Mouse (Mus musculus) retina, postnatal 7 days (tissue): ENCODE results near the gene Pik3r3.
"Not testable (repeated sequence)": the region's sequence is repeated elsewhere in the genome, so short reads cannot be mapped to it uniquely, and the experiment has no call there.

ENCODE experiments used
- DNase-seq: peaks from one replicate; pipeline ENCODE4 v3.0.0-alpha.2; 2012; ENCODE audit warnings: low read depth, low spot score

Gene Pik3r3

DNA sequence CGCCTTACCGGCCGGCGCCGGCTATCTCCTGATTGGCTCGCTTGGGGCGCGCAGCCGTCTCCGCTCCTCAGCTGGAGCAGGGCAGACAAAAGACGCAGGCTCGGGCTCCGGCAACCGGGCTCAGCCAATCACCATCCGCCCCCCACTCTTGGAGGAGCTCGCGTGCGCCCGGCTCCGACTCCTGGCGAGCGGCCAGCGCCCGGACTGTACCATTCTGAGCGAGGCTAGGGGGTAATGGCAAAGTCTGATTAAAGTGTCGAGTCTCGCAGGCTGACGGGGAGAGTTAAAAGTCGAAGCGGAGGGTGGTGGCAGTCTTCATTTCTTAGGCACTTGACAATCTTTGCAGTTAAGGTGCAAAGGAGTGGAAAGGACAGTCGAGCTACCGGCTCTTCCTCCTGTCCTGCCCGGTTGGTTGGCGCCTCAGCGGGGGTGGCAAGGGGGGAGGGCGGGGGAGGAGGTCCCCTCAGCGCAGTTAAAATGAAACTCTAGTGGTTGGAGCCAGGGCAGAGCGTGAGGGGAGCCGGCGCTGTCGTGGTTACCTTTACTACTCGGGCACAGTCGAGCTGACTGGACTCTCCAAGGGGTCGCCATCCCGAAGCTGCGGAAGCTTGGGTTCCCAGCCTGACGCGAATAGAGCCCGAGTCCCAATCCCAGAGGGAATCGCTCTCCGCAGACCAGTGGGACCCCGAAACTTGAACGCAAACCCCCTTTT is at the start of gene Pik3r3:
Pik3r3 (plus strand) TSS at position 479 of the 712 bp plus-strand sequence.
- DNase-seq = peak; percentile 97

DNA sequence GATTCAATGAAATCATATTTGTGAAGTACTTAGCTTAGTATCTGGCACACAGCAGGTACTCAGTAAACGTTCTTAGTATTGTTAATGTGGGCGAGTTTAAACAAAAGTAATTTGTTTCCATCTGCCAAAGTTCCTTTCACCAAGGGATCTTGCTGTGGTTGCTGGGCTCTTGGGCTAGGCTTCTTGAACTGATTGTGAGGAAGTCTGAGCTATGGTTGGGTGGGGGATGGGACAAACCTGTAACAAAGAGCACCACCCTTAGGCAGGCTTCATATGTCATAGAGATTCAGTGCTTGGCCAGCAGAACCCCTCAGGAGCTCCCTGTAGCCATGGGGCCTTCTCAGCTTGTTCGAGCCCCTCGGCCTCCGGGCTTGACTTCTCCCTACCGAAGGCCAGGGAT is 48.3 kb upstream of the Pik3r3 start, which contains the start of the genes 1700042G07Rik and Gm49337:
1700042G07Rik (plus strand) TSS at position 301 of the 400 bp plus-strand sequence.
Gm49337 (plus strand) TSS at position 313 of the 400 bp plus-strand sequence.
- no peak for DNase-seq

DNA sequence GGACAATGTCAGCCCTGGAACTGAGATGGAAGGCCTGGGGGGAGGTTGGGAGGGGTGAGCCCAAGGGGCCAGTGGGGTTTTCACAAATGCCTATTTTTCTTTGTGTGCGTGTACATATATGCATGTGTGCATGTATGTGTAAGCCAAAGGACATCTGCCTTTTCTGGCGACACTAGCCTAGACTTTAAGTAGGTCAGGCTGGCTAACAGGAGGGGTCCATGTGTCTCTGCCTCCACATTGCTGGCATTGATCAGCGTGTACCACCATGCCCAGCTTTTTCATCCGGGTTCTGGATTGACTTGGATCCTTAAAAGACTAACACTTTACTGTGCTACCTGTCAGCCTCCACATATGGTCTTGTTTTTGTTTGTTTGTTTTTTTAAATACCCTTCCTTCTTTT is 47.7 kb upstream of the Pik3r3 start:
- DNase-seq = no peak

DNA sequence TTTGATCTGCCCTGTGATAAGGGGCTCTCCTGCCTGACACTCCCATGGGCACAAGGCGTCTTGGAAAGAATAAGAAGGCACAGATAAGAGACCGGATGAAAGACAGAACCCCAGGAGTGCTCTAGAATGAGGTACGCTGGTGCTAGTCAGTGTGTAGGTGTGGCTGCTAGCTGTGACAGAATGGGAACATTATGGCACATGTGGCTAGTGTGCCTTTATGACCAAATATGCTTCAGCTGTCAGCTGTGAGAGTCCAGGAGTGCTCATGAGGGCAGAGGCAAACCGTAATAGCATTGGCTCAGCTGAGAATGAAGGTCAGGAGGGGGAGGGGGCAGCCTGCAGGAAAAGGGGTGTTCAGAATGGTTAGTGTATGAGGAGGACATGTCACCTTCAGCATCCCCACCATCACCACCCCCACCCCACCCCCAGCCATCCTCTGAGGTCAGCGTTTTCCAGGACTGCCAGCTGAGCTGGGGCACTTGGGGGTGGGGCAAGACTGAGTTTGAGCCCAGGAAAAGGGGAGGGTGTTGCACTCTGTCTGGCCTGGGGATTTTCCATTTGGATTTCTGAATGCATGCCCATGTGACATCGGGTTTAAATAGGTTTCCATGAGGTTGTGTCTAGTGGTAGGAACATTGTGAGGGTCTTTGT is 46.8 kb upstream of the Pik3r3 start:
- DNase-seq = peak; percentile 51

DNA sequence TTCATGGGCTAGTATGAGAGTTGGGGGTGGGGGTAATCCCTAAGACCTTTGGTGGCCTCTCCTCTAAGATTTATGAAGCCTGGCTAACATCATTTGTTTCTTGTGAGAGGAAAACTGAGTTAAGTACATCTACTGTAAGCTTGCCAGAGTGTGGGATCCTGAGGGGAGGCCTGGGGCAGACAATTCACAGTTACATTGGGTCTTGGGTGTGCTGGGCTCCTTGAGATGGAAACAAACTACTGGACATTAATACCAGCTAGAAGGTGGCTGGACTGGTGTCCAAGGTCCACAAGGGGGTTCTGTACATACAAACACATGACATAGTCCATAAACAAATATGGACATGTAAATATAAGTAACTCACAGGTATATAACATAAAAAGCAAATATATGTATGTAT is 46.3 kb upstream of the Pik3r3 start:
- no peak for DNase-seq

DNA sequence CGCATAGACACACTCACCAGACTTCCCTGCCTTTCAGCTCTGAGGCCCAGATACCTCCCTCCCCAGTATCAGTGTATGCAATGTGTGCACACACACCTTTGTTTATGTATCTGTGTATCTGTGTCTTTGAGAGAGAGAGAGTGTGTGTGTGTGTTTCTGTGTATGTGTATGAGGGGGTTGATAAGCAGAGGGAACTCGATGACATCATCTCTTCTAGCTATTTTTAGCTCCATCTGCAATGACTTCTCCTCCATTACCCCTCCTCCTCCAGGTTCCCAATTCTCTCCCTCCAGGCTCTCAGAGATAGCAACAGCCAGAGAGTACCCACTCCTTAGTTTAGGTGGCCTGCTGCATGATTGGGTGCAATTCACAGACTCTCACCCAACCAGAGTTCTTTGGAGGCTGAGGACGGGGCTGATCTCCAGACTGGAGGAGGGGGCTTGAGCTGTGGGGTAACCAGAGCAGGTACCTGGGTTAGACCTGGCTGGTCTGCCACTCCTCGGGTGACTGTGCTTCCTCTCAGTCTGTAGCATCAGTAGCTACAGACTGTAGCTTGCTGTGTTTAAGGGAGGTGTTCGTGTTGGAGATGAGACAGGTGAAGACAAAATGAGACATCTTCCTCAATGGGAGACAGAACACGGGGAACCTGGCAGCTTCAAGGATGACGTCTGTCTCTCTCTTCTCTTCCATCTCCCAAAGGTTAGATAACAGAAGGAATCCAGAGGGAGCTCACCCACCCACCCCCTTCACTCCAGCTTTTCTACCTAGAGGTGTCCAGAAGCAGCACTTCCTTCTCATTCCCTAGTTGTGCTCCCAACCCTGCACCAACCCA is 45.5 kb upstream of the Pik3r3 start:
- DNase-seq = peak; percentile 19

DNA sequence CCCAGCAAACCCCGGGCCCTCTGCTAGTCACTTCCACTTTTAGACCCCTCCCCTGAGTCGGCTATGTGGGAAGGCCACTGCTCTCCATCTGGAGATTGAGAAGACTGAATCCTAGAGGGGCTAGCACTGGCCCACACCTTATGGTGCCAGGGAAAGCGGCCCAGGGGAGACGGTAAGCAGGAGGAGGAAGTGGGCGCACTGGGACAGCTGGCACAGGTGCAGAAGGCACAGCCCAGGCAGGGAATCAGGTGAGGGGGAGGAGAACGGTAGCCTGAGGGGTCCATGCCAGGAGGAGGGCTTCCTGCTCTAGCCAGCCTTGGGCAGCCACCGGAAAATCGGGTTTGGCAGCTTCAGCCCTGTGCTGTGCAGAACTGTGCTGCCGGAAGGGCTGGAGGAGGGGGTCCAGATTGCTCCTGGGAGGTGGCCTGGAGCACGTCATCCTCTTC is 44.9 kb upstream of the Pik3r3 start:
- peak; percentile 54 for DNase-seq

DNA sequence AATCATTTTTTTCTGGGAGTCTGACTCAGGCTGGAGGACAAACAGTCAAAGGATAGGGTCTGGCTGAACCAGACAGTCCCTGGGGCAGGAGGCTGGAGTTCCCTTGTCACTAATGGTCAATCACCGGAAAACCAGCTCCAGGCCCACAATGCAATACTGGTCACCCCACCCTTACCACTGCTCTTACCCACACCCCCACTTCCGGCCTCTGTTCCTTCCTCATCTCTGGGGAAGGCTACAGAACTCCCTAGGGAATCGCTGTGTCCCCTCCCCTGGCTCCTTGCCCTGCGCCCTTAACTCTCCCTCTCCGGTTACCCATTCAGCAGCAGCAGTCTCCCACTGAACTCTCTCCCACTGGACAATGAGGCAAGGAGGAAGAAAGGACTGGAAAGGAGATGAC is 44.3 kb upstream of the Pik3r3 start:
- DNase-seq = no peak

DNA sequence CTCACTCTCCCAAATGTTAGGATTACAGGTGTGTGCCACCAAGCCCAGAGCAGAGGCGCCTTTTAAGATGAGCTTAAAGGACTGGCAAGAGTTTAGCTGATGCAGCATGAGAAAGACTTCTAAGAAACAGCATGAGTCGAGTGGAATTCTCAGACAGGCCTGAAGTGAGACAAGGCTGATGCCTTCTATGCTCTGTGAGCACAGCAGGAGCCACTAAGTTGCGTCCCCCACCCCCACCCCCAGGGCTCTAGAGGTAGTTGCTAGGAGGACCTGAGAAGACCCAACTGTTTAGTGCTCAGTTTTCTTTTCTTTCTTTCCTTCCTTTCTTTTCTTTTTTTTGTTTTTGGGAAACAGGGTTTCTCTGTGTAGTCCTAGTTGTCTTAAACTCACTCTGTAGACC is 39.3 kb upstream of the Pik3r3 start:
- DNase-seq = no peak

DNA sequence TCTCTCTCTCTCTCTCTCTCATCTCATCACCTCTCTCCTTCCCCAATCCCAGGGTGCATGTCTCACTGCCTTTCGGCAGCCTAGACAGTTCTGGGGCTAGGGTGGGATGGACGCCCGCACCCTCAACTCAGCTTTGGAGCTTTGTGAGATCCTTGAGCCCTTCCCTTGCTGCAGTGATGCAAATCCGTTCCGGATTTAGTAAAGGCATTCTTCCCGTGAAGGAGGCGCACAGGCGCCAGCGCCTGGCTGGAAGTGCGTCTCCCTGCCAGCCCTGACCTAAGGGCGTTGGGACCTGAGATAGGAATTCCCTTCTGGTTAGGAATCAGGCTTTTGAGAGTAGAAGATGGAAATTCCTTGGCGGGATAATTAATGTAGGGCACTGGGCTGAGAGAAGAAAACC is 38.7 kb upstream of the Pik3r3 start:
- DNase-seq = no peak

DNA sequence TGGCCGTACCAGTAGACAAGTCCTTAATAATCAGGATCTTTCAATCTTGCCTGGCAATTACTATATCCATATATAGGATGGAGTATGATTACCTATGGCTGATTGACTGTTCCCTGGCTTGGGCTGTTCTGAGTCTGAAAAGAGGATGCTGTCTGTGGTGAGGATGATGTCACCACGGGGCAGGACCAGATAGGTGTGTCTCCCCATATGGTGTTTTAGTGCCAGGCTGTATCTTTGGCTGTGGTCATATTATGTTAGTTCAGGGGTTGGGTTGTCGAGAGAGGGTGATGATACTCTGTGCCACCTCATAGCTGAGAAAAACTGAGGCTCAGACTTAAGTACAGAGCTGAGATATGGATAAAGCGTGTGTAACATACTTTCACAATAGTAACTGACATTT is 36.3 kb upstream of the Pik3r3 start:
- DNase-seq = no peak

DNA sequence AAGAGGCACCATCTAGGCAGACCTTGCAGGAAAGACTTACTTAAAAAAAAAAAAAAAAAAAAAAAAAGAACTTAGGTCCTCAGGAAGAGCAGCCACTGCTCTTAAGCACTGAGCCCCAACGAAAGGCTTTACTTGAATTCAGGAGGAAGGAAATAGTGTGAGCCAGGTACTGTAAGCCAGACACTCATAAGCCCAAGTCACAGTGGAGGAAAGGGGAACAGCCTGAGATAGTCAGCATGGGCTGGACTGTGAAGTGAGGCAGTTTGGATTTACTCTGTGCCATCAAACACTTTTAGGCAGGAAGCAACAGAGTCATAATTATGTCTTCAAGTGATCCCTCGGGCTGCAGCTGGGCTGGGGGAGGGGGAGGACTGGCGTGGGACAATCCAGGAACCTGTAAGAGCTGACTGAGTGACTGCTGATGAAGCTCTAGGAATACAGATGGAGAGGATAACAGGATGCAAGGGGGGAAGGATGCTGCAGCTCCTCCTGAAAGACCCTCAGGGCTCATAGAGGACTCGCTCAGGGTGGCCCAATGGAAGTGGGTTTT is 29.1 kb upstream of the Pik3r3 start:
- DNase-seq = no peak

DNA sequence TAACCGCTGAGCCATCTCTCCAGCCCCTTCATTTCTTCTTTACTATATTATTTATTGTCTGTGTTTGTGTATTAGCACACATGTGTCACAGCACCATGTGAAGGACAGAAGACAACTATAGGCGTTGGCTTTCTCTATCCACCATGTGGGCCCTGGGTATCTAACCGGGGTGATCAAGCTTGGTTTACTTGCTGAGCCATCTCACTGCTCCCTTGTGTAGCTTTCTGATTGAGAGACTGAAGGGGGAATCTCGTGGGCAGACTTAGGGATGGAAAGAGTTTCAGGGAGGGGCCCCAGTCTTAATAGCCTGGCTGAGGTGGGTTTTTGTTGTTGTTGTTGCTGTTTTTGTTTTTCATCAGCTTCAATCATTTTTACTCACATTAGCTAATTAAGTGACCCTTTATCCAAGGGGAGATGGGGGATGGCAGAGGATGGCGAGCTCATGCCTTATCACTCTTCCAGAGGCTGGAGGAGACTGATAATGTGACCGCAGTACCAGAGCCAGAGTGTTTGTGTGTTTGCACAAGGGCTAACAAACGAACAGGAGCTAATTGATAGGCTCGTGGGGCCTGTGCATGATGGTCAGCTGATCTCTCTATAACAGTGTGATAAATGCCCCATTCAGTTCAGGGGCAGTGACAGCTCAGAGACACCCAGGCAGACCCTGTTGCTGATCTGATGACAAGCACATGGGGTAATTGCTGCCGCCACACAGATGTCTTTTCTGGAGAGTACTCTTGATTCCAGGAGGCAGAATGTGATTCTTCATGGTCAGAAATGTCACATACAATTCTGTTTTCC is 27.6 kb upstream of the Pik3r3 start:
- DNase-seq = no peak

DNA sequence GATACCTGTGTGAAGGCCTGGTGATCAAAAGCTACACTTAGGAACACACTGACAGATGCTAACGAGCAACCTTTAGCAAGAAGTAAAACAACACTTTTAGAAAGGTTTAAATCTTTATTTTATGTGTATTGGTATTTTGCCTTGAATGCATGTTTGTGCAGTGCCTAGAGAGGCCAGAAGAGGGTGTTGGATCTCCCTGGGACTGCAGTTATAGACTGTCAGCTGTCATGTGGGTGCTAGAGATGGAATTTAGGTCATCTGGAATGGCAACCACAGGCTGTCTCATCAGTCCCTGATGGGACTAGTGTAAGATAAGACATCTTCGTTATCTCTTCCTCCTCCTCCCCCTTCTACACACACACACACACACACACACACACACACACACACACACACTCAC is 23.0 kb upstream of the Pik3r3 start:
- no peak for DNase-seq

DNA sequence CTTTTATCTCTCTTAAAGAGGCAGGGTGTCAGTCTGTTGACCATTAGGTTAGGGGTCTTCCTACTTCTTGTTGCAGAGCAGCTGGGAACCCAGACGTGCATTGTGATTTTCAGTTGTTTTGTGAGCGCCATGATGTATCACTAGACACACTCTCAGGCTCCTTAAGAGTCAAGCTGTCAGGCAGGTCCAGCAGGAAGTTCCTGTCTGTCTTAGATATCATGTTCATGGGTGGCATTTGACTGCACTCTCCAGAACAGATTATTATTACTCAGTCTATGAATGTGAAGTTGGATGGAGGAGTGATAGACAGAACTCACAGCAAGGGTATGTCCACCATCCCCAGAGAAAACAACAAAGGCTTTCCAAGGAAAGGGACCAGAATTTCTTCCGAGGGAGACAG is 17.0 kb upstream of the Pik3r3 start:
- no peak for DNase-seq

DNA sequence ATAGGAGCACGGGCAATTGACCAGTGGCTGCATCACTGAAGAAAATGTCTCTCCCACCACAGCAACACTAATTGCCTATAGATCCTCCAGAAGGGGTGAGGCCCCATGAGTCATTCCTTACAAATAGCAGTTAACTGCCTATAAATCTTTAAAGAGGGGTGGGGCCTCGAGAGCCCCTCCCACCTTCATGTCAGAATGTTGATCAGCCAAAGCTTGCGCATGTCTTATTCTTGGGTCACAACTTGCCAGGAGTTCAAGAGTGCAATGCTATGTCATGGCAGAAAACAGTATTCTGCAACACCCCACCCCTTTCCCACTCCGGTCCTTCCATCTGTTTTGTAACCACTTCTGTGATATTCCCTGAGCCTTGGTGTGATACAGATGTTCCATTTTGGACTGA is 14.9 kb upstream of the Pik3r3 start:
- DNase-seq = no peak

DNA sequence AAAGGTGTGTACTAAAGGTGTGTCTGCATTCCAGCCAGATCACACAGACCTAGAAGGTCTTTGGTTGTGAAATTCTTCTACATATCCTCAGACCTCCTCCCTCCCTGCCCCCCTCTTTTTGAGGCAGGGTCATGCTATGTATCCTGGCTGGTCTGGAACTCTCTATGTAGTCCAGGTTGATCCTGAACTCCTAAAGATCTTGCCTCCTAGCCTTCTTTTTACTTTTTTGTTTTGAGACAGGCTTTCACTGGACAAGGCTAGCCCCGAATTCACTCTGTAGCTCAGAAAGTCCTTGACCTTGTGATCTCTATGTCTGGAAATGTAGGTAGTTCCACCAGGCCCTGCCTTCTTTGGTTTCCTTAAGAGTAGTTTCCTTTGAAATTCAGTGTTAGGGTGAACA is 12.5 kb upstream of the Pik3r3 start:
- DNase-seq = no peak

DNA sequence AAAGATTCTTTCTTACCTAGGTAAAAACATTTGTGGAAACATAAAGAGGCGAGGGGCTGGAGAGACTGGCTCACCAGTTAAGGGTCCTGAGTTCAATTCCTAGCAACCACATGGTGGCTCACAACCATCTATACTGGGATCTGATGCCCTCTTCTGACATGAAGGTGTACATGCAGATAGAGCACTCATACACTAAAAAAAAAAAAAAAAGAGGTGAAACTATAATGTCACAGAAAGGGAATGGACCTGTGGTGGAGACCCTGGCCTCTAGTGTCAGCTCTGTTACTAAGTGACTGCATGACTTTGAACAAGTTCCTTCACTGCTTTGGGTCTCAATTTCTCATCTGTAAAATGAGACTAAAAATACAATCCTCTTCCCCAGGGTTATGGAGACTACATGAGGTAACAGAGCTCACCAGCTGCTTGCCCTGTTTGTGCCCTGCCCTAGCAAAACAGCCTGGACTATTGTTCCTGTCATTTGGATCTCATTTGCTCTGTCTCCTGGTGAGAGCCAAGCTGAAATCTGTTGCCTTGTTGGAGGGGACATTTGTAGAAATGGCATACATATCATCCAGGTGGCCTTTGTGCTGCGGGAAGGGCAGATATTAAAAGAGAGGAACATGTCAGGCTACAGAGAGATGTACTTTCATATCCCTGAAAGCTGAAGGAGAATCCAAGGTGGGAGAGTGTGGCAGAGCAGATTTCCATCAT is 5.4 kb upstream of the Pik3r3 start:
- no peak for DNase-seq

DNA sequence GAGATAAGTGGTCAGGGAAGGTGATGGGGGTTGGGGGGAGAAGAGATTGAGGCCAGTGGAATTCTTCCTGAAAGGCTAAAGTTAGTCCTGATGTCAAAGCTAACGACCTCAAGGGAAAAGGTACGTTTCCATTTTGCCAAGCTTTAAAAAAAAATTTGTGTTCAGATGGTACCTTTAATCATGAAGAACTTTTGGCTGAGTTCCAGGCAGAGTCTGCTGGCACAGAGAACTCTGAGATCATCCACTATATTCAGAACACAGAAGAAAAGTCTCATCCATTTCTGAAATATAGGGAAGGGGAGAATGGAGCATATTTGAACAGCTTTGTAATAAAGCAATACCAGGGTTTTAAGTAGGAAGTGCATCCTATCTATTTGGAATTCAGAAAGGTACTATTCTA is 4.4 kb upstream of the Pik3r3 start:
- no peak for DNase-seq

DNA sequence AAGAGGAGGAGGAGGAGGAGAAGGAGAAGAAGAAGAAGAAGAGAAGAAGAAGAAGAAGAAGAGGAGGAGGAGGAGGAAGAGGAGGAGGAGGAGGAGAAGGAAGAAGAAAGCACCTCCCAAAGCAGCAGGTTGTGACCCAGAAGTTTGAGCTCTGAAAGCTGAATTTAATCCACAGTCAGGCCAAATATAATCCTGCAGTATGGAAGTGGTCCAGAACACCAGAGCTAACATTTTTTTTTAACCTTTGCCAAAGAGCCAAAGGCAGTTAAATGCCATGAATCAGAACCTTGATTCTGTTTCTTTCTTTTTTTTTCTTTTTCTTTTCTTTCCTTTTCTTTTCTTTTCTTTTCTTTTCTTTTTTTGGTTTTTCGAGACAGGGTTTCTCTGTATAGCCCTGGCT is 3.8 kb upstream of the Pik3r3 start:
- DNase-seq = not testable (repeated sequence)

DNA sequence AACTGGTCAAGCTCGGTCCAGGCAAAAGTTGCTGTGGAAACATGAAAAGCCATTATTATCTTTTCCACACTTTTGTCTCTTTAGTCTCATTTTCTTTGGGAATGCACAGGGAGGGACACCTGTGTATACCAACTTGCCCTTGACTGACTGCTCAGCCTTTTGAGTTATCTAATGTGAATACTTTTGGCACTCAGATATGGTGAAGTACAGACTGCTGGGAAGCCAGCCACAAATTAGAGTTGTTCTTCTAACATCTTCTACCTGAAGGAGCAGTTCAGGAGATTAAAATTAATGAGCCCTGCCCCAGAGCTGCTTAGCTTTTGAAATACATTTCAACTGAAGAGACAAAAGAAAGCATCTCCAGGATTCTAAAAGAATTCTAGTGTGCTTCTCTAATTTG is 2.4 kb upstream of the Pik3r3 start:
- no peak for DNase-seq
